In genomic region chr12:116283511-116283910, GRCm38 (mm10) we compare ENCODE assay signal across 21 mouse cellular contexts. TPM values are rescaled to one million over a fixed set of nuclear protein-coding genes. Genes with fewer than 3 reads are reported as not detected.
A peak's percentile ranks its signal among the peaks of the same experiment; 100 is the strongest.
DNase-seq lines count a peak whose midpoint lies in the region; ATAC-seq and TF ChIP-seq lines count a peak whose summit lies in the region.
"Had no signal": no experiment of that assay in that cellular context is flagged by ENCODE, and none has a peak within 500 bp of the region (broad histone marks: within the 10 kb centered on the region; RNA-seq: fewer than 3 reads in every experiment).

No protein-coding gene starts in this region.

- peak overlapping the region; percentile 43 for H3K9ac ChIP-seq in MEL (ENCODE audit: control insufficient read depth, low read depth, low read length, poor library complexity, severe bottlenecking)
- no peak overlapping the region for H3K9ac ChIP-seq in liver, embryonic 13.5 days
- no peak overlapping the region for H3K9ac ChIP-seq in stomach, embryonic 14.5 days (replicated peaks; ENCODE audit: low read depth, low read length)
- H3K9ac ChIP-seq: forebrain, postnatal 0 days; hindbrain, embryonic 15.5 days; limb, embryonic 13.5 days; neural tube, embryonic 12.5 days had no signal

- ATAC-seq in liver, embryonic 13.5 days (ENCODE audit: low read depth) = no peak
- ATAC-seq in stomach, embryonic 14.5 days (ENCODE audit: insufficient number of reproducible peaks, insufficient read depth, low FRiP score, low read depth) = no peak
- ATAC-seq: forebrain, postnatal 0 days; midbrain, embryonic 16.5 days had no signal

- intact Hi-C loops in left cerebral cortex, postnatal 4 days (cut with DNase I) = loop anchor here (10.0 kb wide), 1 partner anchor 321 kb away; no protein-coding TSS in a partner anchor

- no peak for TF ChIP-seq RAD21 in MEL (IDR thresholded peaks at IDR 0.05; ENCODE audit: low read depth, low read length)

- no peaks in the 10 kb centered on the region for H3K9me3 ChIP-seq in MEL (replicated peaks; ENCODE audit: insufficient read depth, low read length)
- H3K9me3 ChIP-seq in liver, embryonic 13.5 days (replicated peaks) = no peaks in the 10 kb centered on the region
- no peaks in the 10 kb centered on the region for H3K9me3 ChIP-seq in stomach, embryonic 14.5 days (ENCODE audit: control insufficient read depth, low read depth, low read length)
- H3K9me3 ChIP-seq: hindbrain, embryonic 15.5 days; limb, embryonic 13.5 days; neural tube, embryonic 12.5 days had no signal

- H3K4me2 ChIP-seq in liver, embryonic 13.5 days = peak overlapping the region; percentile 61
- H3K4me2 ChIP-seq in stomach, embryonic 14.5 days (replicated peaks; ENCODE audit: low read depth, low read length) = peak overlapping the region; percentile 29; the same call in 1 of the 2 replicates
- H3K4me2 ChIP-seq: limb, embryonic 13.5 days; neural tube, embryonic 12.5 days had no signal

- peaks cover 7 to 36% of the 10 kb centered on the region in 2 experiments for H3K36me3 ChIP-seq in MEL (ENCODE audit: control insufficient read depth in 1 of 2, insufficient read depth in 2 of 2, low read length in 2 of 2)
- H3K36me3 ChIP-seq in liver, embryonic 13.5 days = no peaks in the 10 kb centered on the region
- H3K36me3 ChIP-seq in stomach, embryonic 14.5 days (ENCODE audit: control insufficient read depth, insufficient read depth, low read length) = no peaks in the 10 kb centered on the region
- H3K36me3 ChIP-seq: hindbrain, embryonic 15.5 days; limb, embryonic 13.5 days; neural tube, embryonic 12.5 days had no signal

- H3K4me3 ChIP-seq in layer of hippocampus, adult 2 months = peak overlapping the region; percentile 97
- peak overlapping the region; percentile 26 to 89; a peak in 3 of 4 replicates for H3K4me3 ChIP-seq in MEL (ENCODE audit: control insufficient read depth in 1 of 2, insufficient read depth in 1 of 2, low read depth in 2 of 2, low read length in 2 of 2)
- peak overlapping the region; percentile 43; the same call in 1 of the 2 replicates for H3K4me3 ChIP-seq in liver, embryonic 13.5 days (replicated peaks)
- no peak overlapping the region for H3K4me3 ChIP-seq in stomach, embryonic 14.5 days (ENCODE audit: low read depth, low read length)
- H3K4me3 ChIP-seq: hindbrain, embryonic 15.5 days; limb, embryonic 13.5 days; neural tube, embryonic 12.5 days had no signal

- no peak for TF ChIP-seq CTCF in layer of hippocampus, adult 2 months (conservative IDR thresholded peaks at IDR 0.05)
- no peak for TF ChIP-seq CTCF in MEL (IDR thresholded peaks at IDR 0.05 in 2 of 3, conservative IDR thresholded peaks at IDR 0.05 in 1 of 3; ENCODE audit: control insufficient read depth in 1 of 3, insufficient read depth in 1 of 3, low read depth in 2 of 3, low read length in 3 of 3, poor library complexity in 1 of 3, severe bottlenecking in 1 of 3)

- no peak for TF ChIP-seq POLR2A in MEL (IDR thresholded peaks at IDR 0.05; ENCODE audit: control insufficient read depth in 1 of 2, insufficient read depth in 1 of 2, low read depth in 1 of 2, low read length in 2 of 2, poor library complexity in 1 of 2)

- H3K79me2 ChIP-seq in MEL (ENCODE audit: control insufficient read depth, insufficient read depth, low read length, poor library complexity) = peaks cover 55% of the 10 kb centered on the region

- H3K27me3 ChIP-seq in MEL (ENCODE audit: control insufficient read depth in 1 of 2, insufficient read depth in 2 of 2, low read length in 2 of 2) = no peaks in the 10 kb centered on the region
- no peaks in the 10 kb centered on the region for H3K27me3 ChIP-seq in liver, embryonic 13.5 days
- H3K27me3 ChIP-seq in stomach, embryonic 14.5 days (ENCODE audit: control insufficient read depth, insufficient read depth, low read length) = no peaks in the 10 kb centered on the region
- H3K27me3 ChIP-seq: hindbrain, embryonic 15.5 days; limb, embryonic 13.5 days; neural tube, embryonic 12.5 days had no signal

- H3K4me1 ChIP-seq in MEL (ENCODE audit: control insufficient read depth in 1 of 2, insufficient read depth in 2 of 2, low read length in 2 of 2) = peaks cover 14 to 29% of the 10 kb centered on the region in 2 experiments
- peaks cover 42% of the 10 kb centered on the region for H3K4me1 ChIP-seq in liver, embryonic 13.5 days (replicated peaks)
- H3K4me1 ChIP-seq in stomach, embryonic 14.5 days (ENCODE audit: control insufficient read depth, insufficient read depth, low read length) = no peaks in the 10 kb centered on the region

- H3K27ac ChIP-seq in layer of hippocampus, adult 2 months = no peak overlapping the region; the same call in 1 of the 2 replicates
- peak overlapping the region; percentile 45 for H3K27ac ChIP-seq in MEL (ENCODE audit: control insufficient read depth, low read depth, low read length)
- H3K27ac ChIP-seq in liver, embryonic 13.5 days = no peak overlapping the region
- no peak overlapping the region for H3K27ac ChIP-seq in stomach, embryonic 14.5 days (ENCODE audit: low read length)
- H3K27ac ChIP-seq: hindbrain, embryonic 15.5 days; limb, embryonic 13.5 days; neural tube, embryonic 12.5 days had no signal

- no peak for DNase-seq in layer of hippocampus, adult 2 months (ENCODE audit: low spot score in 2 of 2)
- DNase-seq in layer of hippocampus, postnatal 36 days = no peak
- peak; percentile 84 for DNase-seq in MEL (ENCODE audit: low read depth, low spot score)
- no peak for DNase-seq in liver, embryonic 13.5 days
- no peak for DNase-seq in urinary bladder, adult 2 months (ENCODE audit: low spot score)
- DNase-seq in thymus, postnatal 25 days = no peak
- no peak for DNase-seq in left cerebral cortex, postnatal 4 days
- DNase-seq: cerebellum, postnatal 25 days; forebrain, postnatal 0 days; gastrocnemius, postnatal 14 days; heart, postnatal 10 days; kidney, adult 8-10 months; kidney, postnatal 4 days; lung, postnatal 36 days; thymus, postnatal 14 days had no signal

- 43% methylated on average over 2 of the region's 2 CpGs for WGBS in liver, embryonic 13.5 days (ENCODE audit: insufficient replicate concordance)
- WGBS in stomach, embryonic 14.5 days = 78% methylated on average over 2 of the region's 2 CpGs

- no peak for TF ChIP-seq EP300 in MEL (IDR thresholded peaks at IDR 0.05; ENCODE audit: low read depth in 1 of 2, low read length in 2 of 2)

TF ChIP-seq in MEL, 35 proteins besides CTCF, POLR2A, EP300 and RAD21:
- TF ChIP-seq ZNF384 (IDR thresholded peaks at IDR 0.05; ENCODE audit: low read depth, low read length) (no peak), GATA1 (IDR thresholded peaks at IDR 0.05; ENCODE audit: low read depth, low read length) (peak; percentile 90)

RNA-seq across cellular contexts. Expression of gene Esyt2, which starts 2.5 kb away (rescaled TPM):
- 10 to 100 TPM; 61.2 to 73.0 TPM for total RNA-seq in layer of hippocampus, adult 2 months (2021)
- total RNA-seq in layer of hippocampus, postnatal 36 days (2021) = 10 to 100 TPM; 71.7 to 72.9 TPM
- 43.2 and 47.5 TPM in 2 replicates for total RNA-seq in MEL (2012; rRNA removed)
- polyA plus RNA-seq in MEL (2012; ENCODE audit: insufficient read depth in 1 of 2, insufficient read length in 2 of 2, low read depth in 1 of 2, low replicate concordance in 2 of 2, missing spikeins in 1 of 2) = 10 to 100 TPM; 45.3 to 77.7 TPM
- 8.3 and 9.8 TPM in 2 replicates for polyA plus RNA-seq in liver, embryonic 13.5 days (2015; fragmentation: Nextera tagmentation; extraction: Ambion mirVana)
- 44.6 and 47.7 TPM in 2 replicates for polyA plus RNA-seq in stomach, embryonic 14.5 days (2014; fragmentation: Nextera tagmentation; extraction: Ambion mirVana)
- polyA plus RNA-seq in urinary bladder, adult 2 months (2012; rRNA removed) = 21.5 and 34.7 TPM in 2 replicates
- 10 to 100 TPM; 52.5 to 72.2 TPM for total RNA-seq in left cerebral cortex, postnatal 4 days (2021)

RNA-seq across cellular contexts. Expression of gene Gm11027, which starts 8.3 kb away (rescaled TPM):
- total RNA-seq in layer of hippocampus, adult 2 months (2021) = not detected
- total RNA-seq in layer of hippocampus, postnatal 36 days (2021) = not detected
- not detected in 2 replicates for total RNA-seq in MEL (2012; rRNA removed)
- not detected for polyA plus RNA-seq in MEL (2012; ENCODE audit: insufficient read depth in 1 of 2, insufficient read length in 2 of 2, low read depth in 1 of 2, low replicate concordance in 2 of 2, missing spikeins in 1 of 2)
- polyA plus RNA-seq in liver, embryonic 13.5 days (2015; fragmentation: Nextera tagmentation; extraction: Ambion mirVana) = not detected in 2 replicates
- not detected in 2 replicates for polyA plus RNA-seq in stomach, embryonic 14.5 days (2014; fragmentation: Nextera tagmentation; extraction: Ambion mirVana)
- polyA plus RNA-seq in urinary bladder, adult 2 months (2012; rRNA removed) = not detected in 2 replicates
- not detected for total RNA-seq in left cerebral cortex, postnatal 4 days (2021)
- total RNA-seq: forebrain, postnatal 0 days; gastrocnemius, postnatal 14 days; heart, postnatal 10 days; layer of hippocampus, postnatal 25 days had no signal
- polyA plus RNA-seq: forebrain, postnatal 0 days; hindbrain, embryonic 15.5 days; limb, embryonic 13.5 days; midbrain, embryonic 16.5 days; neural tube, embryonic 12.5 days had no signal

RNA-seq across cellular contexts. Expression of gene Wdr60, which starts 20.7 kb away (rescaled TPM):
- total RNA-seq in layer of hippocampus, adult 2 months (2021) = 10 to 100 TPM; 17.9 to 20.6 TPM
- total RNA-seq in layer of hippocampus, postnatal 36 days (2021) = 10 to 100 TPM; 17.2 to 17.6 TPM
- total RNA-seq in MEL (2012; rRNA removed) = 18.3 and 19.8 TPM in 2 replicates
- polyA plus RNA-seq in MEL (2012; ENCODE audit: insufficient read depth in 1 of 2, insufficient read length in 2 of 2, low read depth in 1 of 2, low replicate concordance in 2 of 2, missing spikeins in 1 of 2) = 10 to 100 TPM in 1 of 2 experiments, not detected in 1; 21.0 TPM
- polyA plus RNA-seq in liver, embryonic 13.5 days (2015; fragmentation: Nextera tagmentation; extraction: Ambion mirVana) = 5.1 and 5.2 TPM in 2 replicates
- polyA plus RNA-seq in stomach, embryonic 14.5 days (2014; fragmentation: Nextera tagmentation; extraction: Ambion mirVana) = 21.7 and 23.9 TPM in 2 replicates
- 12.5 and 16.4 TPM in 2 replicates for polyA plus RNA-seq in urinary bladder, adult 2 months (2012; rRNA removed)
- 10 to 100 TPM; 16.6 to 19.4 TPM for total RNA-seq in left cerebral cortex, postnatal 4 days (2021)
